Mouse (Mus musculus): ENCODE measurements at regions not wholly inside any gene's neighbourhood (a gene's known extent, or its start where the extent isn't known, plus 50 kb on each side); places are given as distances from the start of the nearest gene placed in this dataset.

GRCm38 (mm10) chr6:95372938-95373337 is 51.0 kb downstream of the Gm10234 start:
- no peak for DNase-seq (ENCODE audit: low spot score in 2 of 2)

DNA sequence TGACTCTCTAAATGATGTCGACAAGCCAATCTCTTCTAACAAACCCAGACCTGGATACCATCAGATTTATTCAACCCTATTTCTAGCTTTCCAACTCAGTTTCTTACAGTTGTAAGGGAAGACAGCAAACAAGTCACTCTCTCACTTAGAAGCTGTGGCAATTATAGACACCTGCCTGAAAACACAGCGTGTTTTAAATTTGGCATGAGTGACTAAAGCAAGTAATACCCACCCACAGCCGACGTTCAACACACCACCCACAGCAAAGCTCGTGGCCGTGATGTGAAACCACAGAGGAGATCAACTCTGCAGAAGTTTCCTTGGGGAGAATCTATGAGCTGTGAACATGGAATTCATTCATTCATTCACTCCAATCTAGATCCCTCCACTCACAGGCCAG is 52.4 kb downstream of the Gm10234 start:
- DNase-seq (ENCODE audit: low spot score in 2 of 2): no peak

DNA sequence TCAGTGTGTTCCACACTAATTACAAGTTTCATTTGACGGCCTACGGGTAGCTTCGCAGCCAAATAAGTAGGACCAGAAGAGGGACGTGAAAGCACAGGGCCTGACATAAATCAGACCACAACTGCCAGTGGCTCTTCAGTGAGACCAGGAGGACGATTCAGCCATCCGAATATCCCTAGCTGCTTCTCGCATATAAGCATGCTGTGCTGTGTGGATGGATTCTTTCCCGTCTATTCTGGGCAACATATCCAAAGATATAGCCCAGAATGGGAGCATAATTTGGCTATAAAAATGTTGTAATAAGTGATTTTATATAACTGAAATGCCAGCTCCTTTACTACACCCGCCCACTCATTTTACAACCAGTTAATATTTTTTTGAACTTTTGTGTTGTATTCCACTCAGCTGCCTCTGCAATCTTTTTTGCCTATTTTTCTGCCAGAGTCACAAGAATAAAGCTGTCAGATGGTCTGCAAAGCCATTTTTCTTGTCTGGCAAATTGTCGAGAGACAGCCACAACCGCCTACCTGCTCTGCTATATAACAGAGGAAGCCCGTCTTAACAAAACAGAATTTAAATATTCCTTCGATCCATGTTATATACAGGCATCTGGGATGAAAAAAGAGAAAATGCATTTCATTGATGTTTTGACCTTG is 55.8 kb downstream of the Gm10234 start:
- peak in 1 of 2 experiments; percentile 52 for DNase-seq (ENCODE audit: low spot score in 2 of 2)

- no peak for DNase-seq (ENCODE audit: low spot score in 2 of 2)
Measured at GRCm38 (mm10) chr6:95378349-95378748, 56.4 kb downstream of the Gm10234 start.
